Comparison of ENCODE assay signal across 33 mouse cellular contexts in genomic region chr14:20077181-20077580, GRCm38 (mm10).
"Had no signal": no experiment of that assay in that cellular context is flagged by ENCODE, and none has a peak within 500 bp of the region (broad histone marks: within the 10 kb centered on the region; RNA-seq: fewer than 3 reads in every experiment).

No protein-coding gene starts in this region.

- DNase-seq: left cerebral cortex, postnatal 4 days; liver; liver, embryonic 13.5 days; liver, postnatal 0 days; lung, adult 18-20 months; lung, adult 2 months; lung, embryonic 14.5 days; lung, postnatal 10 days; lung, postnatal 14 days; lung, postnatal 36 days; lung, postnatal 4 days; midbrain, embryonic 14.5 days had no signal

- H3K36me3 ChIP-seq: limb, embryonic 10.5 days; liver, embryonic 12.5 days; liver, embryonic 13.5 days; liver, embryonic 15.5 days; lung, embryonic 15.5 days; midbrain, embryonic 10.5 days; midbrain, embryonic 15.5 days had no signal

- H3K27ac ChIP-seq: limb, embryonic 10.5 days; limb, embryonic 12.5 days; limb, embryonic 13.5 days; limb, embryonic 15.5 days; liver, embryonic 12.5 days; liver, embryonic 13.5 days; liver, embryonic 14.5 days; liver, embryonic 15.5 days; lung, embryonic 15.5 days; macrophage; midbrain, embryonic 10.5 days; midbrain, embryonic 12.5 days; midbrain, embryonic 13.5 days; midbrain, embryonic 15.5 days; neural tube, embryonic 12.5 days; neural tube, embryonic 13.5 days had no signal

- H3K9ac ChIP-seq: limb, embryonic 12.5 days; limb, embryonic 13.5 days; limb, embryonic 15.5 days; liver, embryonic 12.5 days; liver, embryonic 13.5 days; liver, embryonic 14.5 days; liver, embryonic 15.5 days; liver, postnatal 0 days; lung, embryonic 14.5 days; lung, embryonic 15.5 days; midbrain, embryonic 12.5 days; midbrain, embryonic 13.5 days; midbrain, embryonic 15.5 days; neural tube, embryonic 12.5 days; neural tube, embryonic 13.5 days had no signal

- H3K27me3 ChIP-seq: limb, embryonic 12.5 days; limb, embryonic 13.5 days; limb, embryonic 15.5 days; liver, embryonic 12.5 days; liver, embryonic 13.5 days; liver, embryonic 15.5 days; lung, embryonic 15.5 days; megakaryocyte, embryonic 14.5 days; midbrain, embryonic 12.5 days; midbrain, embryonic 13.5 days; midbrain, embryonic 15.5 days; neural tube, embryonic 12.5 days; neural tube, embryonic 13.5 days had no signal

- H3K4me3 ChIP-seq: limb, embryonic 10.5 days; limb, embryonic 12.5 days; limb, embryonic 13.5 days; limb, embryonic 15.5 days; liver, embryonic 12.5 days; liver, embryonic 13.5 days; liver, embryonic 15.5 days; lung, embryonic 15.5 days; megakaryocyte, embryonic 14.5 days; midbrain, embryonic 10.5 days; midbrain, embryonic 12.5 days; midbrain, embryonic 13.5 days; midbrain, embryonic 15.5 days; myocyte; neural tube, embryonic 12.5 days; neural tube, embryonic 13.5 days had no signal

- H3K9me3 ChIP-seq: limb, embryonic 10.5 days; limb, embryonic 12.5 days; limb, embryonic 13.5 days; limb, embryonic 15.5 days; liver, embryonic 12.5 days; liver, embryonic 13.5 days; liver, embryonic 15.5 days; lung, embryonic 15.5 days; megakaryocyte, embryonic 14.5 days; midbrain, embryonic 10.5 days; midbrain, embryonic 12.5 days; midbrain, embryonic 13.5 days; midbrain, embryonic 15.5 days; neural tube, embryonic 12.5 days; neural tube, embryonic 13.5 days had no signal

- H3K4me2 ChIP-seq: limb, embryonic 12.5 days; limb, embryonic 13.5 days; limb, embryonic 15.5 days; liver, embryonic 11.5 days; liver, embryonic 12.5 days; liver, embryonic 13.5 days; liver, embryonic 15.5 days; lung, embryonic 14.5 days; lung, embryonic 15.5 days; midbrain, embryonic 11.5 days; midbrain, embryonic 12.5 days; midbrain, embryonic 13.5 days; midbrain, embryonic 15.5 days; neural tube, embryonic 12.5 days; neural tube, embryonic 13.5 days had no signal

- ATAC-seq: liver, embryonic 12.5 days; liver, postnatal 0 days; lung, postnatal 0 days; midbrain, embryonic 13.5 days; midbrain, embryonic 15.5 days; midbrain, embryonic 16.5 days had no signal
